Mouse (Mus musculus): ENCODE data around the gene Yeats4. TPM values are rescaled to one million over a fixed set of nuclear protein-coding genes. Genes with fewer than 3 reads are reported as not detected.

Gene Yeats4
- polyA plus RNA-seq, 1 experiment from 2014 or later: 122 TPM

Other genes starting within 250 kb of the Yeats4 start
- 0.34 and 0.50 TPM in 2 replicates for gene Best3, start 238.2 kb downstream of the Yeats4 start, polyA plus RNA-seq (2014; fragmentation: Nextera tagmentation; extraction: Ambion mirVana)
- gene Lrrc10, start 179.2 kb downstream of the Yeats4 start, polyA plus RNA-seq (2014; fragmentation: Nextera tagmentation; extraction: Ambion mirVana): not detected in 2 replicates
- 351 and 353 TPM in 2 replicates for gene Cct2, start 160.7 kb downstream of the Yeats4 start, polyA plus RNA-seq (2014; fragmentation: Nextera tagmentation; extraction: Ambion mirVana)
- 32.7 and 33.9 TPM in 2 replicates for gene Frs2, start 76.0 kb downstream of the Yeats4 start, polyA plus RNA-seq (2014; fragmentation: Nextera tagmentation; extraction: Ambion mirVana)
- not detected in 2 replicates for gene 9530003J23Rik, start 14.2 kb upstream of the Yeats4 start, polyA plus RNA-seq (2014; fragmentation: Nextera tagmentation; extraction: Ambion mirVana)
- 12.1 and 16.8 TPM in 2 replicates for gene Lyz2, start 57.8 kb upstream of the Yeats4 start, polyA plus RNA-seq (2014; fragmentation: Nextera tagmentation; extraction: Ambion mirVana)
- gene Lyz1, start 68.4 kb upstream of the Yeats4 start, polyA plus RNA-seq (2014; fragmentation: Nextera tagmentation; extraction: Ambion mirVana): not detected in 2 replicates
- gene Cpsf6, start 155.5 kb upstream of the Yeats4 start, polyA plus RNA-seq (2014; fragmentation: Nextera tagmentation; extraction: Ambion mirVana): 228 and 238 TPM in 2 replicates

Data from neural tube, embryonic 11.5 days (tissue).